Mouse (Mus musculus): ENCODE measurements at regions not wholly inside any gene's neighbourhood (a gene's known extent, or its start where the extent isn't known, plus 50 kb on each side); places are given as distances from the start of the nearest gene placed in this dataset.

GRCm38 (mm10) chr7:77200903-77201302, 971.2 kb downstream of the Agbl1 start:
- peak; percentile 62 for DNase-seq (ENCODE audit: low spot score)

DNA sequence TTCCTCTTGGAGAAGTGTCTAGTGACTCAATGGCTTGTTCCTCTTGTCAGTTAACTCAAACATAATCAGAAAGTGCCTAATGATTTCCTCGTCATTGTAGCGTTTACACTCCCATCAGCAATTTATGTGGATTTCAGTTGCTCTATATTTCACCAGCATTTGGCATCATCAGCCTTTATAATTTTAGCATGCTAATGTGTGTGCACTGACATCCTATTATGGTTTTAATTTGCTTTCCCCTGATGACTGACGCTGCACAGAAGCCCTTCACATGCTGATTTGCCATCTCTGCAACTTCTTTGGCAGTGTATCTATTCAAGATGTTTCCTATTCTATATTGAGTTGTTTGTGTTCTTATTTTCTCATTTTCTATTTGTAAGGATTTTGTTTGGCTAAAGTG, 975.9 kb downstream of the Agbl1 start:
- DNase-seq (ENCODE audit: low spot score), result no peak

DNA sequence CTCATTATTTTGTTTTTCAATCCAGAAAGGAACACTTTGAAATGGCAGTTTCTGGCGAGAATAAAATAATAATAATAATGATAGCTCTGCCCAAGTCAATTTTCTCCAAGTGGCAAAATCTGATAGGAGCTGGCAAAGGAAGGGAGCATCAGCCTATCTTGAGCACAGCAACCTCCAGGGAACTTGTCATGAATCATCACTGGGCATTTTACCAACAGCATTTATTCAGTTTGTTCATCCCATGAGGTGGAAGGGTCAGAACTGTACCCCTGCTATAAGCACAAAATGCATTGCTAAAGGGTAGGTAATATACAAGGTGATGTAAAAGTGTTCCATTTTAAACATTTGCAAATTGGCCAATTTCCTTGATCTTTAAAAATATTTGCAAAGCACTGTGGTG, 1019.7 kb downstream of the Agbl1 start:
- DNase-seq (ENCODE audit: low spot score), result no peak

DNA sequence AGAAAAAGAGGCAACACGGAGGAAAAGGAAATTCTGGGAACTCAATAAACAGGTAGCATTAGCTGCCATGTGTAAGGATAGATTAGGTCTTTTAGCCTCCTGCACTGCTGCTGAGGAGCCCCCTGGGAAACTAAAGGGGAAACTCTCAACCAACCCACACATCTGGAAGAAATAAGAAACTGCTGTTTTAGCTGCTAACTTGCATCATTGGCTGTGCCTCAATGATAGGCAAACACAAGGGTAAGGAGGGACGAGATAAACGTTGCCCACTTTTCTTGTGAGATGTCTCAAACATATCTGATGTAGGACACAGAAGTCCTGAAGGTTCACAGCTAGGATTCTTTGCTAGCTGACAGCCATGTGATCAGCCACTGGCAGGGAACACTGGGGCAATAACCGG, 1058.0 kb downstream of the Agbl1 start:
- peak; percentile 7 for DNase-seq (ENCODE audit: low spot score)

DNA sequence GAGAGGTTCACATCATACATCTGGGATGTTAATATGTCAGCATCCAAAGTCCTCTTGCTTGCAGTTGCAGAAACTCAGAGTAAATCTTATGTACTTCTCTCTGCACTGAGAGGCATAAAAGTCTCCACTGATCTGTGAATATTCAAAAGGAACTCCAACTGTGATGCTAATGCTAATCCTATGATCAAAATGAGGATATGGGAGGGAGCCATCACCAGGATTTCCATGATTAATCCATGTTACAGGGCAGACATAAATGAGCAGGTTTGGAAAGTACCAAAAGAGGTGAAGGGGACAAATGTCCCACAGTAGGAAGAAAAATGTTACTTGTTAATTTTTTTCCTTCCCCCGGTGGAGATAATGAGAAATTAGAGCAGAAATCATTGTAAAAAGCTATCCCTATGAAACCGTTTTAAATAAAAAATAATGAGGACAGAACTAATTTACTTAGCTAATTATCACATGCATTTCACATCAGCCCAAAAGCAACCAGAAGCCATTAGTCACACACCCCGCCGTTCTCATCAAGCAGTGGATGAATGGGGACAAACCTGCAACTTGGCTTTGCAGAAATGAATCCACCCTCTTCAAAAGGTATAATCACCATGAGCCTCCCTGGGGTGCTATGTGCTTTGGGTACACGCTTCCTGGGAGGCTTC, 1065.4 kb downstream of the Agbl1 start:
- no peak for DNase-seq (ENCODE audit: low spot score)

DNA sequence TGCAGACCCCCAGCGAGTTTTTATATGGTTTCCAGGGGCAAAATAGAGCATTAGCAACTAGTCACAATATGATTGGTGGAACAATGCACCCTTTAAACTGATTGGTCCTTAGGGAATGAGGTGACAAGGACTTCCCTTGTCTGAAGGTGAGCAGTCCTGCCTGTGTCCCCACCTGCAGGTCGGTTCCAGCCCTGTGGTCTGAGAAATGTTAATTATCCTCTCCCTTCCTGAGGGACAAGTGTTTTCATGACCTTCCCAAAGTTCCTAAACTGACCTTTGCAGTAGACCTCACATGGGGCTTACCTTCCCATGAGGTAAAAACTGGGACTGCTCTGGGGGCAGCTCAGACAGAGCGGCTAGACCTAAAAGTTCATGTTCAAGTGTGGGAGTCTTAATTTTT, 1073.5 kb downstream of the Agbl1 start:
- DNase-seq (ENCODE audit: low spot score), result no peak

DNA sequence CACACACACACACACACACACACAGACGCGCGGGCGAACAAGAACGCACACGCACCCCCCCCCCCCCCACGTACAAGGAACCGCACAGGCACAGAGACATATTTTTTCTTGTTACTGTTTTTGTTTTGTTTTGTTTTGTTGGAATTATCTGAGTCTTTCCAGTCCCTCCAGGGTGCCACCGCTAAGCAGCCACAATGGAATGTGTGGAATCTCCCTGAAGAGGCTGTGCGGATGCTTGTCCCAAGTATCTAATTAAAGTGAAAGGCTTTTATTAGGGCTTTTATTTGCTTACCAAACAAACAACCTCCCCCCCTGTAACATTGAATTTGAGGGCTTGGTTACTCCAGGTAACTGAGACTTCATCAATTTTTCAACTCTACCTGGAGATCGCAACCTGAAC, 1074.2 kb downstream of the Agbl1 start:
- peak; percentile 38 for DNase-seq (ENCODE audit: low spot score)

GRCm38 (mm10) chr7:77305471-77305870, 1075.8 kb downstream of the Agbl1 start:
- no peak for DNase-seq (ENCODE audit: low spot score)

- DNase-seq (ENCODE audit: low spot score), result no peak
Measured at GRCm38 (mm10) chr7:77311661-77312060, 1082.0 kb downstream of the Agbl1 start.

DNA sequence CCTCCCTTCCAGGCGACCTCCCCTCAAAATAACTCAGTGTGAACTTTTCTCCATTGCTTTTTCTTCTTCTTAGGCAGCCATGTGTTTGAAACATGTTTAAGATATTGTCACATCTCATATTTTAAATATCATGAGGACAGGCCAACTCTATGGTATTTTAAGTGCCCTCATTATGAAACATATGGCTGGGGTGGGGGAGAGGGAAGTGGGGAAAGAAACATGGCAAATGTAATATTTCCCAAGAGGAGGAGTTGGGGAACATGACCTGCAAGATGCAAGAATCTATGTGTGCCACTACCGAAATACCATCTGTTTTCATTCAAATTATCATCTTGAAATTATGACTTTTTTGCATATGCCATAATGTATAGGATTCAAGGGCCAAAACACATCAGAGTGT, 1095.5 kb downstream of the Agbl1 start:
- DNase-seq (ENCODE audit: low spot score), result no peak

- no peak for DNase-seq (ENCODE audit: low spot score)
Measured at GRCm38 (mm10) chr7:77326836-77327235, 1097.1 kb downstream of the Agbl1 start.

GRCm38 (mm10) chr7:77327516-77327915, 1097.8 kb downstream of the Agbl1 start:
- DNase-seq (ENCODE audit: low spot score), result no peak

- DNase-seq (ENCODE audit: low spot score), result no peak
Measured at GRCm38 (mm10) chr7:77338630-77339029, 1108.9 kb downstream of the Agbl1 start.
